Mouse (Mus musculus): ENCODE data around the gene Cd27. TPM values are rescaled to one million over a fixed set of nuclear protein-coding genes. Genes with fewer than 3 reads are reported as not detected.
A peak's percentile ranks its signal among the peaks of the same experiment; 100 is the strongest.

Gene Cd27
- total RNA-seq, 2 experiments from 2014 or later = not detected

DNA sequence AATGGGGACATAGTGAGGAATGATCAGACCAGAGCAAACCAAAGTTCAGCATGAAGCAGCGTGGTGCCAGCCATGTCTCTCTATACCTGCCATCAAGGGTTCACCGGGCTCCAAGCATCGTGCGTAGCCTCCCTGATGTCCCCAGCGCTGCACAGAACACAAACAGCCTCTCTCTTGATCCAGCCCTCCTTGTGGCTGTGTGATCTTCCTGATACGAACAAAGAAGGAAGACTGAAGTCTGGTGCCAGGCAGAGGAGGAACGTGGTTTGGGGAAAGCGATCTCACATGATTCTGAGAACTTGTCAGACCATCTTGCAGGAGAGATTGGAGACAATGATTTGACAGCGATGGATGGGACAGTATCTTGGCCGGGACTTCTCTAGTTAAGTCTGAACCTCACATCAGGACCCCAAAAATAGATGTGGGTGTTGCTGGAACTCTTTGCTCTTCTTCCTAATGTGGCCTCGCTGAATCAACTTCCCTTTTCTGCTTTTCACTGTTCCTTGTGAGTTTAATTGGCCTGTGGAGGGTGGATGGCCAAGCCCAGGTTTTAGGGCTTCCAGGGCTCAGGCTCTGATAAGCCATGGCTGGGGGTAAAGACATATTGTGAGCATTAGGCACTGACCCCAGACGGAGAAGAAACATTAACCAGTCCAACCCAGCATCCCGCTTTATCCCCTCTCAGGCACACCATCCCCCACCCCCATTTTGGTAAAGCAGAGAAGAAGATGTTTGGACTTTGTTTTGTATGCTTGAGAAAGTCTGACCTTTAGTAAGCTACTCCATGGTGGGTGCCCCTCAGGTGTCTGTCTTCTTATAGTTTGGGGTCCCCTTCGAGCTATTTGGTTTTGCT lies 17.3 kb upstream of the Cd27 start:
- no peak for DNase-seq (ENCODE audit: low spot score in 2 of 2)
- intact Hi-C loops (cut with DNase I) = no loop called here

DNA sequence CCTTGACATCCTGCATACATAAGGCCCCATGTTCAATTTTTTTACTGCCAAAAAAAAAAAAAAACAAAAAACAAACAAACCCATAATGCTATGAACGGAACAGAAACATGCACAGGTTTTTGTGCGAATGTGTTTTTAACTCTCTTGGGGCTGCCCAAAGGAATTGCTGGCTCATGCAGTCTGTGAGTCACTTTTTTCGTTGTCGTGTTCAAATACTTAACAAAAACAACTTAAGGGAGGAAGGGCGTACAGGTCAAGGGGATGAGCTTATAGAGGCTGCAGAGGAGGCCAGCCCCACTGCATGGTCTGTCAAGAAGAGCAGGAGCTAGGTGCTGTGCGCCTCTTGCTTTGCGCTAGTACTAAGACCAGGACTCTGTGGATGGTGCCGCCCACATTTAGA lies 15.9 kb upstream of the Cd27 start:
- DNase-seq (ENCODE audit: low spot score in 2 of 2) = no peak
- intact Hi-C loops (cut with DNase I) = no loop called here

DNA sequence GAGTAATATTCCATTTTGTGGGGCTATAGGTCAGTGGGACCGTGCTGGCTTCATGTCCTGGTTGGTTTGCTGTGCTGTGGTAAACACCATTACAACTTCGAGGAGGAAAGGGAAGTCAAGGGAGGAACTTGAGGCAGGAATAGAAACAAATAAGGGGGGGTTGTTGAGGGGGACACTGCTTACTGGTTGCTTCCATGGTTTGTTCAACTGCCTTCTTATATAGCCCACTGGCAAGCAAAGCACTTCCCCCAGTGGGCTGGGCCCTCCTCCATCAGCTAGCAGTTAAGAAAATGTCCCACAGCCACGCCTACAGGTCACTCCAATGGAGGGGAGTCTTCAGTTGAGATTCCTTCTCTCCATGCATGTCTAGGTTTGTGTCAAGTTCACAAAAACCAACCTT lies 15.5 kb upstream of the Cd27 start:
- intact Hi-C loops (cut with DNase I) = no loop called here
- DNase-seq (ENCODE audit: low spot score in 2 of 2) = no peak

DNA sequence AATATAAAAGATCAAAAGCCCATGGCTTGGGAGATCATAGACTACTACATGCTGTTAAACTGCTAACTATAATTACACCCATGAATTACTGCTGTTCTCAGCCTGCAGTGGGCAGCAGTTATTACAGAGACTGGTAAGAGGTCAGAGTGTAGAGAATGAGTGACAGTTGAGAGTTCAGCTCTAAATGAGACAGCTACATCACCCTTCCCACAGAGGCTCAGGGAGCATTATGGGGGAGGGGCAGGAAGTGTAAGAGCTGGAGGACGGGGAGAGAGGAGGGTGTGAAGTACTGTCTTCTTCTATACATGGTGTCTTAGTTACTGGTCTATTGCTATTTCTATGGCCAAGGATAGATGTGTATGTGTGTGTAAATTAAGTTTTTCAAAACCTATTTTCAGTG lies 7.7 kb upstream of the Cd27 start:
- intact Hi-C loops (cut with DNase I) = no loop called here
- DNase-seq (ENCODE audit: low spot score in 2 of 2) = no peak

DNA sequence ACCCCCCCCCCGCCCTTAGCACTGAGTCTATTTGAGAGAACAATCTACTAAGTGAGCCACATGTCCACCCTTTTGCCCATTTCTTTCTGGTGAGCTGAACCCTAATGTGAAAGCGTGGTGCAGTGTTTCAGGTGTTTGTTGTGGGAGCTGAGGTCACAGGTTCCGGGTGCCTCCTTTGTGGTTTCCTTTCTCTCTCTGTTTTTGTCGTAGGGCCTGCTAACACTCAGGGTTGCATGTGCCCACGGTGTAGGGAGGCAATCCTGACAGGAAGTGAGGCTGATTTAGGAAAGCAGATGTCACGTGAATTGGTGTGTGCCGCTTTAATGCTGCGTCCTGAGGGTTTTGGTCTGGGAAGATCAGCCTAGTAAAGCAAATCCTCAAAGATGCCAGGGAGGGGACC lies 4.8 kb upstream of the Cd27 start:
- DNase-seq (ENCODE audit: low spot score in 2 of 2) = no peak
- intact Hi-C loops (cut with DNase I) = no loop called here

DNA sequence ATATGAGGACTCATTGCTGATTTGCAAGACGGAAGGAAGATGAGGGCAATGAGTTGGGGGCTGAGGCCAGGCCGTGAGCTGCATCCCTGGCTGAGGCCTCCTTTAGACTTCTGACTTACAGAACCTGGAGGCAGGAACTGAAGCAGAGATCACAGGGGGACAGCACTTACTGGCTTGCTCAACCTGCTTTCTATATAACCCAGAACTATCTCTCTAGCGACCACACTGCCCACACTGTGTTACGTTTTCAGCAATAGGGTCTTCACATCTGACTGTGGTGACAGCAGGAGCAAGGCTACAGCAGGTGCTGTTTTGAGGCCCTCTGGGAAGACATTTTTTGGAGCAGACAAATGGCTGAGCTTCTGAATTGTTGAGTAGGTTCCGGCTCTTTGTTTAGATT lies 3.8 kb upstream of the Cd27 start:
- no peak for DNase-seq (ENCODE audit: low spot score in 2 of 2)
- intact Hi-C loops (cut with DNase I) = no loop called here

DNA sequence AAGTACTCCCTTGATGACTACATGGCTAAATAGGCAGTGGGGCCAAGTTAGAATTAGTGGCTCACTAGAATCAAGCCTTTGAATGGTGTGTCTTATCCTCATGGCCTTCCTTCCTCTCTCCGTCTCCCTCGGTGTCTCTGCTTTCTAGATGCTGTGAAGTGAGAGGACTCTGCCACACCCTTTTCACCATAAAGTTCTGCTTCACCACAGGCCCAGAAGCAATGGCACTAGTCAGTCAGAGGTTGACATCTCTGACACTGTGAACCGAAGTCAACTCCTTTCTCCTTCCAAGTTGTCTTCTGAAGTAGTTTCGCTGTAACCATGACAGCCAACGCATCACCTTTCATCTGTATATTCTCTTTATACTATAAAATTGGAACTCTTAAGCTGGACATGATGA lies 2.7 kb upstream of the Cd27 start:
- intact Hi-C loops (cut with DNase I) = no loop called here

DNA sequence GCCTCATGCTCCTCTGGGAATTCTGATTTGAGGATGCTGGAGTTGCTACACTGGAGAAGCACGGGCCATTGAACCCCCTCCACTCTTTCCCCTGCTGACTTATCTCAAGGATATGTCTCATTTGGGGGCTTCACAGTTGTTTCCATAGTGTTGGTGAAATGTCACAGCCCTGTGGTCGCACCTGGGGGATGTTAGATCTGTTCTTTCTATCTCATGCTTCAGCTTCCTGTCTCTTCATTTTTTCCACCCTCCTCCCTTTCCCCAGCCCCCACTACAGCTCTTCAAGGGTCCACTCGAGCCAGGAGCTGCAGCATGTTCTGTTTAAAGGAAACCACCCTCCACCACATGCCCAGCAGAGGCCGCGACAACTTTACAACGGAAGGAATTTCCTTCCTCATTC lies 1.6 kb upstream of the Cd27 start:
- no peak for DNase-seq (ENCODE audit: low spot score in 2 of 2)
- intact Hi-C loops (cut with DNase I) = no loop called here

More for the DNA sequence above, 2.7 kb upstream of the Cd27 start:
- DNase-seq (ENCODE audit: low spot score in 2 of 2) = no peak

DNA sequence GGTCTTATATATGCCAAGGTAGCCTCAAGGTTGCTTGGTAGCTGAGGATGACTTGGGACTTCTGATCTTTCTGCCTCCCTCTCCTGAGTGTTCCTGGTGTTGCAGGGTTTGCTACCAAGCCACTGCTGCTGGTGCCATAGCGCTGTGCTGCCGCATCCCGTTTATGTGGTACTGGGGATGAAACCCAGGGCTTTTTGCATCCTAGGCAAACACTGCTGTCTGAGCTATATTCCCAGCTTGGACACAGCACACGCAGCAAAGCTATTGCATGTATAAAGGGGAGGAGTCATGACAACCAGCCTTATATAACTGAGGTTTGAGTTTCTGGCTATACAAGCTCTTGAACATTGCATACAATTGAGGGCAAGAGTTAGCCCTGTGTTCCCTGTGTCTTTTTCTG lies 611 bp upstream of the Cd27 start:
- intact Hi-C loops (cut with DNase I) = no loop called here
- no peak for DNase-seq (ENCODE audit: low spot score in 2 of 2)

DNA sequence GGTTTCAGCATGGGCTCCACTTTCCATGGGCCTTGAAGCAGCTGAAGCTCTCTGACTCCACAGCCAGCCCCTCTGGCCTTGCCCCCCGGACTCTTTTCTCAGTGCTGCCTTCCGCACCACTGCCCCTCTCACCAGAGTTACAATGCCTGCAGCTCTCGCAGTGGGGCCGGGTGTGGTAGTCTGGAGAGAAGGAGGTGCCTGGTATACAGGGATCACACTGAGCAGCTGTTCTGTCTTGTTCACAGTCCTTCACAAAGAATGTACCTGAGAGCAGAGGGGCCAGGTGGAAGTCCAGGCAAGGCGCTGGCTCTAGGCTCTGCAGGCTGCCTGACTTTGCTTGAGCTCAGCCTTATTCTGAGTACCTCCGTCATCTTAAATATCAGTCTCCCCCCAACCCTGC lies 469 bp downstream of the Cd27 start:
- no peak for DNase-seq (ENCODE audit: low spot score in 2 of 2)
- intact Hi-C loops (cut with DNase I) = no loop called here

DNA sequence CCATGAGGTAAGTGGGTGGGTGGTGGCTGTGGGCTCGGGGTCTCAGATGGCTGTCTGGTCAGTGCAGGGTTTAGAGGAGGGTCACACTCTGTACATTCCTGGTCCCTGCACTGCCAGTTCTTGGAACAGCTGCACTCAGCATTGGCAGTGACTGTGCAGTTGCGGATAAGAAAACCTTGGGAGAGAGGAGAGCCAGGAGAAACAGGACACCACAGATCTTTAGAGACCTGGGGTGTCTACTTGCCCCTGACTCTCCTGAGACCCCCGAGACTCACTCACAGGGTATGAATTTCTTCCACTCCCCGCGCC lies 2.3 kb downstream of the Cd27 start:
- intact Hi-C loops (cut with DNase I) = no loop called here

DNA sequence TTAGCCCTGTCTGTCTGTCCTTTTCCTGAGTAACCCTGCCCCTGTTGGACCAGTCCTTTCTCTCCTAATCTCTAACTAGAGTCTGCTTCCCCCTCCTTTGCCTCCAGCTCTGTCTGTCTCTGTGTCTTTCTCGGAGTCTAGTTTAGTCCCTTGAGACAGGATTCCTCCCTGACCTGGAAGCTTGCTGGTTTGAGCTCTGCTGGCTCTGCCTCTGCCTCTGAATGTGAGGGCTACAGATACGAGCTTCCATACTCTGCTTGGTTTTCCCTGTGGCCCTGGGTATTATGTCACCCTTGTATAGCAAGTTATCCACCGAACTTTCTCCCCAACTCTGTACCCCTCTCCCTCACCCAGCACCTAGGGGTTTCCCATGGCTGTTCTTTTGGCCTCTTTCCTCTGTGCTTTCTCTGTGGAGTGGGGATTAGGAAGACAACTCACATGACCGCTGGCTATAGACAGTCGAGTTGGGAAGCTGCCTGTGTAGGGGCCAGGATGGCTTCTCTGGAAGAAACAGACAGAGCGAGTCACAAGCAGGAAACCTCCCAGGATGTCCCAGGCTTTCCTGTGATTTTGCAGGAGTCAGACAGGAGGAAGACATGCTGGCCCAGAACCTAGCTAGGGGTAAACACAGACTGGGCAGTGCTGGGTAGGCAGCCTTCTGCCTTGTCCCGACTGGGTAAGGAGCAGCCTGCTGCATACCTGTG lies 2.8 kb downstream of the Cd27 start:
- DNase-seq (ENCODE audit: low spot score in 2 of 2) = no peak
- intact Hi-C loops (cut with DNase I) = no loop called here

More for the DNA sequence above, 2.3 kb downstream of the Cd27 start:
- DNase-seq (ENCODE audit: low spot score in 2 of 2) = no peak

DNA sequence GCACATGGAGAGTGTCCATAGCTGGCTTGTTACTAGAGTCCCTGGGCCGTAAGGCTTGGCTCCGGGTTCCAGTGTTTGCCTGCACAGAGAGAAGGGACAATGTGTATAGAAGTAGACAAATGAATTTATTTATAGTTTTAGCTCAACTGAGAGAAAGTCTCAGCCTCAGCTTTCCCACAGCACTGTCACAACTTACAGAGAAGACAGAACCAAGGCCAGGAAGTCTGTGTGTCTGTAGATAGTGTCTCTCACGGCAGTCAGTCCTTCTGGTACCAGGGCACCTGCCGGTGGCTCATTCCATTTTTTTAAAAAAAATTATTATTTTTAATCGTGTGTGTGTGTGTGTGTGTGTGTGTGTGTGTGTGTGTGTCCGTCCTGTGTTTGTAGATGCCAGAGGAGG lies 4.3 kb downstream of the Cd27 start:
- DNase-seq (ENCODE audit: low spot score in 2 of 2) = no peak
- intact Hi-C loops (cut with DNase I) = no loop called here

DNA sequence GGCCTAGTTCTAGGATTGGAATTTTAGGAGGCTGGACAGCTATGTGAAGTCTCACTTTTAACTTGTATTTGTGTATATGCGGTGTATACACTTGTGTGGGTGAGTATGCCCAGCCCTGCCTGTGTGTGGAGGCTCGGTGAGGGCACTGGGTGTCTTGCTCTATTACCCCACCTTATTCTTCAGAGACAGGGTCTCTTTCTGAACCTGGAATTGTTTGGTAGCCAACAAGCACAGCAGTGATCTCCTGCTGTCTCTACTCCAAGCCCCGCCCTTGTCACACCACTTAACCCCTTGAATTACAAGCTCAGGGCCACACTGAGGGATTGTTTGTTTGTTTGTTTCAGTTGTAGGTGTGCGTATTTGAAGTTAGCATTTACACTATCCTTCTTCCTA lies 4.8 kb downstream of the Cd27 start:
- DNase-seq (ENCODE audit: low spot score in 2 of 2) = no peak
- intact Hi-C loops (cut with DNase I) = no loop called here

DNA sequence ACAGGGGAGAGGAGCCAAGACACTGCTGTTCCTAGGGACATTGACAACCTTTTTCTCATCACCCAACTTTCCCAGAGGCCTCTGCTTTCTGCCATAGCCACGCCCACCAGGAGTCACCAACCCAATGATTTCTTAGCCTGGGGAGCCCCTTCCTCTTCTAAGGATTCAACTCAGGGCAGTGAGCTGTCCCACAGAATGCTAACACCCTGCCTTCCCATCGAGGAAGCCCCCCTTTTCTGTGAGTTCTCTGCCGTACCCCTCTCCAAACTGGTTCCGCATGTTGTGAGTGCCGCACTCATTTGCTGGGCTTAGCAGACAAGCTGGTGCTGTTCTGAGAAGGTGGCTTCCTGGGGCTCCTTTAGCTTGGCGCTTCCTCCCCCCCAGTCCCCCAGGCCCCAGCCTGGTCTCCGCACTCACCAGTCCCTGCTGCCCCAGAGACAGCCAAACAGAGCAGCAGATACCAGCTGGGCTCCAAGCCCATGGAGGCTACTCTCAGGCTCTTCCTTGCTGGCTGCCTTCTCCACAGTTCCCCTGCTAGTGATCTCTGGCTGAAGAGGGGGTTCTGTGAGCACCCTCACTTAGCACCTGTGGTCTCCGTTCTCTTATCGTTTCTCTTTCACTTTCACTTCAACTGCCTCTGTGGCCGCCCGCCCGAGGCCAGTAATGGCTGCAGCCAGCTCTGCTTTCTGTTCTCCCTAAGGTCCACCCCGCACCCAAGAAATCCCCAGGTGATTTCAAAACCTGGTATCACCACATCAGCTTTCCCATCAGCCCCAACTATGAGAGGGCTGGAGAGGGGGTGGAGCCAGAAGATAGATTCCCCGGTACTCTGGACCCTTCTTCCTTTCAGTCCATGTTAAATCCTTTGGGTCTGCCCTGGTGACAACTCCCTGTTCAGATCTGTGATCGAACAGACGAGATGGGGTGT lies 5.4 kb downstream of the Cd27 start, which contains the start of gene Tapbpl:
Gene Tapbpl, minus strand, starts transcription at position 744 of the 928 bp plus-strand sequence.
- DNase-seq (ENCODE audit: low spot score in 2 of 2) = peak; percentile 41 to 50
- intact Hi-C loops (cut with DNase I) = no loop called here

DNA sequence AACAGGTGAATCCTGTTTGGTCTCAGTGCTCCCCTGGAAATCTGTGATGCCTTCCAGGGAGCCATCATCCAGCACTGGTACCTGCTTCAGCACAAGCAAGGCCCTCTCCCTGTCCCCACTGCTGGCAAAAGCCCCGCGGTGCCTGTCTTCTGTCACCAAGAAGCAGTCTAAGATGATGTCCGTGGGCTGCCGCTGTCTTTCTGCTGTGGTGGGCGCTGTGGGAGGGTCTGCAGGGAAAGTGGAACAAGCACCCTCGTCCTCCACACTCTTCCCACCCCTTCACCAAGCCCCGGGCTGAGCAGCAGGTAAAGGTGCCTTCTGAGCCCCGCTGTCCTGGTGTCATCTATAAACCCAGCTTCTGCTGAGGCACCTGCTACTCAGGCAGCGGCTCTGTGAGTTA lies 6.2 kb downstream of the Cd27 start:
- intact Hi-C loops (cut with DNase I) = no loop called here

DNA sequence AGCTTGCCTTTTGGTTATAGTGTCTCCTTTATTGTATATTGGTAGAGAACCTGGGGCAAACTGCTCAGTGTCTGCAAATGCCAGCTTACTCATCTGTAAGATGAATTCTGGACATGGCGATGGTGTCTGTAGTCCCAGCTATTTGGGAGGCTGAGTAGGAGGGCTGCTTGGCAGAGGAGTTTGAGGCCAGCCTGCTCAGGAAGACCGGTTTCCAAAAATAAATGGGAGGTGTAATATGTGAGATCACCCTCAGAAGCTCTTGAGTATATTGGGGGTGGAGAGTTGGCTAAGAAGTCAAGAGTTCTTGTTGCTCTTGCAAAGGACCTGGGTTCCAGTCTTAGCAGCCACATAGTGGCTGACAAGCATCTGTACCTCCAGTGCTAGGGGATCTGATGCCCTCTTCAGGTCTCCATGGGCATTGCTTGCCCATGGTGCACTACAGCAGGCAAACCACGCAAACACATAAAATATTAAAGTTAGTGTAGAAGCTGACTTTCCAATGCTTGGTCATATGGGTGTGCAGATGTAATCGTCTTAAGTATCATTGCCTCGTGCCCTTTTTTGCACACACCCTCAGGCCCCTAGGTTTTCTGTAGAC lies 11.2 kb downstream of the Cd27 start:
- intact Hi-C loops (cut with DNase I) = no loop called here
- peak in 1 of 2 experiments; percentile 87 for DNase-seq (ENCODE audit: low spot score in 2 of 2)

More for the DNA sequence above, 6.2 kb downstream of the Cd27 start:
- no peak for DNase-seq (ENCODE audit: low spot score in 2 of 2)

DNA sequence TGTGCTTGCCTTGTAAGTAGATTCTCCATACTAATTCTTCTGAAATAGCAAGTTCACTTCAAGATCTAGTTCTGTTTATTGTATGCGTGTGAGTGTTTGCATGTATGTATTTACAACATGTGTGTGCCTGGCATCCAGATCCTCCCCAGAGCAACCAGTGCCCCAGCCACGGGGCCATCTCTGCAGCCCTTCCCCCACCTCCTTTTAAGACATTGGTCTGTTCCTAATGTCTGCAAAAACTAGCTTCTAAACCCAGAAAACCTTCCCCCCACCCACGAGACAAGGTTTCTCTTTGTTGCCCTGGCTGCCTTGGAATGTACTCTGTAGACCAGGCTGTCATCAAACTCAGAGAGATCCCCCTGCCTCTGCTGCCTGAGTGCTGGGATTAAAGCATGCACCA lies 14.2 kb downstream of the Cd27 start:
- intact Hi-C loops (cut with DNase I) = no loop called here
- DNase-seq (ENCODE audit: low spot score in 2 of 2) = no peak

DNA sequence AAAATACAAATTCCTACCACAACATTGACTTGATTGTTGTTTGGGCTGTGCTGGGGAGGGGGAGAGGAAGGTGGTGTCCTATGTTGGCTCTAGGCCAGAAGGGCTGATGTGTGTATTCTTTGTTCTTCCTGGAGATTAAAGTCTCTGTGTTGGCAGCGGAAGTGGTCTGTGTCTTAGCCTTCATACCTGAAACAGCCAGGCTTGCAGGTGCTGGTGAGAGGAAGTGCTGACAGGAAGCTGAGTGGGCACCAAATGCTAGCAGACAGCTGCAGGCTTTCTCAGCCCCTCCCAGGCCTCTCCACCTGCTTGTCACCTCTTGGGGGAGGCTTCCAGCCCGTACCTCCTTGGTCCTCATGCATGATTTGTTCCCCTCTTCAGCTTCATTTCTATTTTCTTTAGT lies 14.7 kb downstream of the Cd27 start:
- intact Hi-C loops (cut with DNase I) = no loop called here
- DNase-seq (ENCODE audit: low spot score in 2 of 2) = no peak
